Mouse (Mus musculus) neural tube, embryonic 14.5 days (tissue): ENCODE results near the gene Wfdc1. TPM values are rescaled to one million over a fixed set of nuclear protein-coding genes. Genes with fewer than 3 reads are reported as not detected.

Experiments
- ATAC-seq: fragments of 200-750 bp; cut with Nextera tagmentation; 2 replicates; pipeline ENCODE4 v1.8.0; 2017; ENCODE audit warnings: low read depth, mild to moderate bottlenecking, moderate TSS enrichment, moderate library complexity
- H3K27ac ChIP-seq: fragments of 300-500 bp; sonication (generic); 2 replicates; pipeline ENCODE4 v1.5.1; 2014; ENCODE audit warnings: low read depth, mild to moderate bottlenecking, control low read depth, low read length, moderate library complexity, mixed read lengths
- H3K27me3 ChIP-seq: fragments of 300-500 bp; sonication (generic); 2 replicates; pipeline ENCODE4 v1.6.1; 2014; ENCODE audit warnings: low read length; ENCODE audit not compliant: control insufficient read depth, insufficient read depth
- H3K36me3 ChIP-seq: fragments of 300-500 bp; sonication (generic); 2 replicates; pipeline ENCODE4 v1.6.1; 2014; ENCODE audit warnings: low read length, mixed read lengths; ENCODE audit not compliant: control insufficient read depth, insufficient read depth
- H3K4me1 ChIP-seq: fragments of 300-500 bp; sonication (generic); 2 replicates; pipeline ENCODE4 v1.6.1; 2014; ENCODE audit warnings: low read length; ENCODE audit not compliant: control insufficient read depth, insufficient read depth
- H3K4me2 ChIP-seq: fragments of 300-500 bp; sonication (generic); 2 replicates; pipeline ENCODE4 v1.6.1; 2014; ENCODE audit warnings: mild to moderate bottlenecking, low read depth, low read length, control low read depth
- H3K4me3 ChIP-seq: fragments of 300-500 bp; sonication (generic); 2 replicates; pipeline ENCODE4 v1.5.1; 2014; ENCODE audit warnings: low read depth, low read length, control low read depth, mixed read lengths
- H3K9ac ChIP-seq: fragments of 300-500 bp; sonication (generic); replicated peaks from 2 replicates; pipeline ENCODE4 v1.6.1; 2014; ENCODE audit warnings: low read depth, mild to moderate bottlenecking, control low read depth, low read length, mixed read lengths
- H3K9me3 ChIP-seq: fragments of 300-500 bp; sonication (generic); 2 replicates; pipeline ENCODE4 v1.6.1; 2016; ENCODE audit warnings: low read length; ENCODE audit not compliant: control insufficient read depth
- WGBS: fragments of 180-500 bp; shearing (Covaris S2); extraction: QIAGEN DNeasy Blood & Tissue Kit; methylation state at CpG from one replicate; pipeline ENCODE4 v1.1.7; 2014; 5-methylcytosine and 5-hydroxymethylcytosine counted together
- polyA plus RNA-seq: library from polyadenylated mRNA; unstranded; fragments of >200 nt; fragmentation: Nextera tagmentation; extraction: Ambion mirVana; gene quantifications from 2 replicates; pipeline ENCODE4 v1.2.1, GENCODE M21; 2014

Gene Wfdc1
- polyA plus RNA-seq, 1 experiment from 2014 or later, result 3.2 TPM

GRCm38 (mm10) chr8:119635958-119636357 lies 30.2 kb upstream of the Wfdc1 start:
- no peak for ATAC-seq
- WGBS, result 67% methylated on average over 2 of the region's 2 CpGs
- H3K4me1 ChIP-seq, result 0 out of 2 replicates have a peak, but pooled peaks cover 3% of the 10 kb centered on the region
- H3K27ac ChIP-seq, result no peak overlapping the region
- H3K9ac ChIP-seq, result no peak overlapping the region
- H3K36me3 ChIP-seq, result no peaks in the 10 kb centered on the region
- no peaks in the 10 kb centered on the region for H3K27me3 ChIP-seq
- no peaks in the 10 kb centered on the region for H3K9me3 ChIP-seq
- no peak overlapping the region for H3K4me2 ChIP-seq
- H3K4me3 ChIP-seq, result no peak overlapping the region

- Histone ChIP-seq H3K27ac (no peak overlapping the region), H3K9me3 (no peaks in the 10 kb centered on the region), H3K36me3 (no peaks in the 10 kb centered on the region), H3K27me3 (no peaks in the 10 kb centered on the region), H3K9ac (no peak overlapping the region), H3K4me2 (no peak overlapping the region), H3K4me1 (0 out of 2 replicates have a peak, but pooled peaks cover 3% of the 10 kb centered on the region), H3K4me3 (no peak overlapping the region)
- WGBS, result 69% methylated on average over 7 of the region's 7 CpGs
- no peak for ATAC-seq
Measured at GRCm38 (mm10) chr8:119636766-119637165, 29.4 kb upstream of the Wfdc1 start.

- no peak for ATAC-seq
- no peak overlapping the region for H3K9ac ChIP-seq
- no peaks in the 10 kb centered on the region for H3K27me3 ChIP-seq
- no peaks in the 10 kb centered on the region for H3K36me3 ChIP-seq
- 0 out of 2 replicates have a peak, but pooled peaks cover 3% of the 10 kb centered on the region for H3K4me1 ChIP-seq
- no peaks in the 10 kb centered on the region for H3K9me3 ChIP-seq
- no peak overlapping the region for H3K4me2 ChIP-seq
- no peak overlapping the region for H3K4me3 ChIP-seq
- 91% methylated on average over 4 of the region's 4 CpGs for WGBS
- H3K27ac ChIP-seq, result no peak overlapping the region
Measured at GRCm38 (mm10) chr8:119637381-119637780, 28.8 kb upstream of the Wfdc1 start.

GRCm38 (mm10) chr8:119638261-119638660 lies 27.9 kb upstream of the Wfdc1 start:
- Histone ChIP-seq H3K9ac (no peak overlapping the region), H3K27me3 (no peaks in the 10 kb centered on the region), H3K4me1 (no peaks in the 10 kb centered on the region), H3K9me3 (no peaks in the 10 kb centered on the region), H3K27ac (no peak overlapping the region), H3K4me2 (no peak overlapping the region), H3K36me3 (no peaks in the 10 kb centered on the region), H3K4me3 (no peak overlapping the region)
- WGBS, result 81% methylated on average over 6 of the region's 6 CpGs
- no peak for ATAC-seq

GRCm38 (mm10) chr8:119639798-119640197 lies 26.4 kb upstream of the Wfdc1 start:
- Histone ChIP-seq H3K27me3 (no peaks in the 10 kb centered on the region), H3K4me2 (no peak overlapping the region), H3K4me3 (no peak overlapping the region), H3K9me3 (no peaks in the 10 kb centered on the region), H3K4me1 (peaks cover 3% of the 10 kb centered on the region; the same call in 1 of the 2 replicates), H3K27ac (no peak overlapping the region), H3K9ac (no peak overlapping the region), H3K36me3 (no peaks in the 10 kb centered on the region)
- WGBS, result 19% methylated on average over 7 of the region's 7 CpGs
- ATAC-seq, result no peak

GRCm38 (mm10) chr8:119641058-119641457 lies 25.1 kb upstream of the Wfdc1 start:
- WGBS, result 82% methylated on average over 5 of the region's 5 CpGs
- peaks cover 7% of the 10 kb centered on the region; the same call in 1 of the 2 replicates for H3K4me1 ChIP-seq
- no peaks in the 10 kb centered on the region for H3K9me3 ChIP-seq
- no peaks in the 10 kb centered on the region for H3K27me3 ChIP-seq
- no peak overlapping the region for H3K4me3 ChIP-seq
- no peaks in the 10 kb centered on the region for H3K36me3 ChIP-seq
- no peak overlapping the region for H3K4me2 ChIP-seq
- no peak overlapping the region for H3K27ac ChIP-seq
- H3K9ac ChIP-seq, result no peak overlapping the region
- no peak for ATAC-seq

GRCm38 (mm10) chr8:119642960-119643359 lies 23.2 kb upstream of the Wfdc1 start:
- Histone ChIP-seq H3K4me1 (peaks cover 7% of the 10 kb centered on the region; the same call in 1 of the 2 replicates), H3K4me2 (no peak overlapping the region), H3K36me3 (no peaks in the 10 kb centered on the region), H3K4me3 (no peak overlapping the region), H3K27me3 (no peaks in the 10 kb centered on the region), H3K27ac (no peak overlapping the region), H3K9ac (no peak overlapping the region), H3K9me3 (no peaks in the 10 kb centered on the region)
- WGBS, result 87% methylated on average over 1 of the region's 1 CpGs
- no peak for ATAC-seq

GRCm38 (mm10) chr8:119644429-119644960 lies 21.7 kb upstream of the Wfdc1 start:
- no peak overlapping the region for H3K4me2 ChIP-seq
- 0 out of 2 replicates have a peak, but pooled peaks have one; percentile 33 for ATAC-seq
- WGBS, result 59% methylated on average over 17 of the region's 17 CpGs

GRCm38 (mm10) chr8:119644981-119645597 lies 21.1 kb upstream of the Wfdc1 start:
- Histone ChIP-seq H3K9me3 (no peaks in the 10 kb centered on the region), H3K36me3 (no peaks in the 10 kb centered on the region), H3K4me1 (peaks cover 7% of the 10 kb centered on the region; the same call in 1 of the 2 replicates), H3K27ac (peak overlapping the region; percentile 66), H3K4me3 (no peak overlapping the region), H3K27me3 (no peaks in the 10 kb centered on the region), H3K9ac (0 out of 2 replicates have a peak overlapping the region, but pooled peaks have one; percentile 16), H3K4me2 (peak overlapping the region; percentile 16; the same call in 1 of the 2 replicates)
- WGBS, result 30% methylated on average over 18 of the region's 18 CpGs
- peak; percentile 90 for ATAC-seq

More at GRCm38 (mm10) chr8:119644429-119644960, 21.7 kb upstream of the Wfdc1 start:
- Histone ChIP-seq H3K9me3 (no peaks in the 10 kb centered on the region), H3K36me3 (no peaks in the 10 kb centered on the region), H3K4me1 (peaks cover 7% of the 10 kb centered on the region; the same call in 1 of the 2 replicates), H3K4me3 (no peak overlapping the region), H3K9ac (no peak overlapping the region), H3K27me3 (no peaks in the 10 kb centered on the region), H3K27ac (peak overlapping the region; percentile 66)
